Mouse (Mus musculus) left cerebral cortex, postnatal 25 days (tissue): ENCODE measurements at regions not wholly inside any gene's neighbourhood (a gene's known extent, or its start where the extent isn't known, plus 50 kb on each side); places are given as distances from the start of the nearest gene placed in this dataset.

Experiments
- DNase-seq, 2 experiments: peaks; one replicate each; pipeline ENCODE4 v3.0.0; 2022; ENCODE audit warnings: low spot score in 2 of 2, mixed read lengths in 1 of 2
- intact Hi-C: fragments of 180-260 bp; cut with DNase I; formaldehyde crosslinking; loops from one replicate; pipeline ENCODE4 v1.15.1; 2025

DNA sequence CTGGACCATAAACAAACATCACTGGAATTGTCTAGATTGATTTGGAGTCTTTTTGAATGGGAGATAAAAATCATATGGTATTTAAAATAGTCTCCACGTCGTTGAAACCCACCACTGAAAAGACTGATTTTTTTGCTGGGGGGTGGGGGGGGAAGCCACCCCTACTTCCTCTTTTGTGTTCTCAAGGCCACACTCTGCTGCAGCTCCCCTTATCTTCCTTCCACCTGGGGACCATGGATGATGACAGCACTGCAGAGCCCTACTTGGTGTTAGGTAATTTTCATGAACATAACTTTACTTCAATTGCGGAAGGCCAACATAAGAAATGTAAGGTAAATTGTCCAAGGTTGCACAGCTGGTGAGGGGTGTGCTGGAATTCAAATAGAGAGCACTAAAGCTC, 232.4 kb upstream of the Vrk2 start:
- no peak for DNase-seq
- intact Hi-C loops, result no loop called here

DNA sequence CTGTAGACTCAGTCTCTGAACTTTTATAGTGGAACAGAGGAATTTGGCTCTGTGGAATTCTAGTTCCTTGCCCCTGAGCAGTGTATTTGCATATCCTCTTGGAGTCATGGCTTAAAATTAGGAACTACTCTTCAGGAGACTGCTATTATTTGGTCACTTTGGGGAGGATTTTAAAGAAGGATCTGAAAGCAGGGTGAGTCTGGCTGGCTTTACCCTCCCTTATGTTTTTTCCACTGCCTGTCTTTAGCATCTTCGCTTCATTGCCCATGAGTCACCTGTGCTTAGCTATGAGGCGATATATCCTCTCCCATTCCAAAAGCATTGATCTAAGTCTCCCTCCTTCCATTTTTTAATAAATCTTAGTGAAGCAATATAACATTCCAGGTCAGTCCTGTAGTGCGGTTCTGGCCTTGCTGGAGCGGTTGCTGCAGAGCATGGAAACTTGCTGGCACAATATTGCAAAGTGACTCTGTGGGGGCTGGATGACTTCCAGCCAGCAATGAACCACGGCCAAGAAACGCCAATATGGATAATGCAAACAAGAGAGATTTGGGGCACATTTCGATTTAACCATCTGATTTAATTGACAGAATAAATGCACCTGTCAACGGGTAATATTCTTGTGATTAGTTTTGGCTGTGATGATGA, 230.4 kb upstream of the Vrk2 start:
- intact Hi-C loops, result no loop called here
- DNase-seq, result no peak

DNA sequence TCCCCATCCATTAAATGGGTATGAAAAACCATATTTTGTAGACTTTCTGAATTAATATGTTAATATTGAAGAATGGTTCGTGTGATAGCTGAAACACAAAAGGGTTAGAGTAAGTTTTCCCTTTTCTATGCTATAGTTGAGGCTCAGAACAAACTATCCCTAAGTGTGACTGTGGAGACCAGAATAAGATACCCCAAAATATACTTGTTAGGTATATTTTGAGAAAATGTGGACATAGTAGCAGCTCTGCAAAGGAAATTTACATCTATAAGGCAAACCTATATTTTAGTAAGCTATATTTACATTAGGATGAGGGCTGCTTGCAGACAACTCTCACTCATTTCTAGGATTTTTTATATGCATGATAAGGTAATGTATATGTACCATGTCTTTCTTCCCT, 227.3 kb upstream of the Vrk2 start:
- intact Hi-C loops, result no loop called here

DNA sequence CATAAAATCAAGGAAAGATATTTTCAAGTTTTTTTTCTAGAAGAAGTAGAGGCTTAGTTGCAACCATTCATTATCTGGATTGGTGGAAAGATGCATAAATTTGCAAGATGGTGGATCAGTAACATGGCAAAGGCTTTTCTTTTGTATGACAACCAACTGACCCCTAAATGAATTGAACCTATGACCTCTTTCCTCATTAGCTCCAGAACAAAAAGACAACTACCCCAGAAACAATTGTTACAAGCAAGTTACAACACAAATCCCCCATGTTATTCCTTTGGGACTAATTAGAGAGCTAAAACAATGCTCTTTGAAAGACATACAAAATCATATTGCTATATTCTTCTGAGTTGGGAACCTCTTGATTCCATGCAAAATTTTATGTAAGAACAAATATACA, 223.5 kb upstream of the Vrk2 start:
- intact Hi-C loops, result no loop called here
- DNase-seq, result no peak

More for the DNA sequence above, 227.3 kb upstream of the Vrk2 start:
- no peak for DNase-seq

DNA sequence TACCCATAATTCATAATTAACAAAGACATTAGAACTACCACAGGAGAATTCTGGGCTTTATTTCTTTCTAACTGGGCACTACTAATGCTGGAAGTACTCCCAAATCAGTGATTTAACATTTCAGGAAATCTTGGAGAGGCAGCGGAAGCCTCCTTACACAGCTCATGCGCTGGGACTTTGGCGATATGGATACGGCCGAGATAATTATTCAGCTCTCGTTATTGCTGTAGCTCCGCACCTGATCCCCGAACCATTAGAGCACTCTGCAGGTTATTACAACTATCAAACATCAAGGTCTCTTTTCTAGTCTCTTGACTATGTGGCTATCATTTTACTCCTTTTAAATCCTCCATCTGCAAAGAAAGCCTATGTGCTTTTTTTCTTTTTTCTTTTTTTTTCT, 221.3 kb upstream of the Vrk2 start:
- DNase-seq, result no peak
- intact Hi-C loops, result no loop called here

DNA sequence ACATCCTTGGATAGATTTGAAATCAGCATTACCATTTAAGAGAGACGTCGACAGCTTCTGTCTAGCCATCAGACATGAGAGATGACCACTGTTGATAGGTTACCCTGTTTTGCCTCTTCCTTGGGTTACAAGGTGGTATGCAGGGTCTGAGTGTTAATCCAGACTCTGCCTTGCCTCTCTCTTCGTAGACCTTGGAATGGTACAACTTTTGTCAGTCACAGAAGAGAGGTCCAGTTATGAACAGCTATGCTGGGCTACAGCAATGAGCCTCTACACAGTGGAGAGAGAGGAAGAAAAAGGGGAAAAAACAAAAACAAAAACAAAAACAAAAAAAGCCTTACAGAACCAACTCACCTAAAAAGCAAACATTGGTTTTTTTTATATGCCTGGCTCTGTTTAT, 220.8 kb upstream of the Vrk2 start:
- intact Hi-C loops, result no loop called here

DNA sequence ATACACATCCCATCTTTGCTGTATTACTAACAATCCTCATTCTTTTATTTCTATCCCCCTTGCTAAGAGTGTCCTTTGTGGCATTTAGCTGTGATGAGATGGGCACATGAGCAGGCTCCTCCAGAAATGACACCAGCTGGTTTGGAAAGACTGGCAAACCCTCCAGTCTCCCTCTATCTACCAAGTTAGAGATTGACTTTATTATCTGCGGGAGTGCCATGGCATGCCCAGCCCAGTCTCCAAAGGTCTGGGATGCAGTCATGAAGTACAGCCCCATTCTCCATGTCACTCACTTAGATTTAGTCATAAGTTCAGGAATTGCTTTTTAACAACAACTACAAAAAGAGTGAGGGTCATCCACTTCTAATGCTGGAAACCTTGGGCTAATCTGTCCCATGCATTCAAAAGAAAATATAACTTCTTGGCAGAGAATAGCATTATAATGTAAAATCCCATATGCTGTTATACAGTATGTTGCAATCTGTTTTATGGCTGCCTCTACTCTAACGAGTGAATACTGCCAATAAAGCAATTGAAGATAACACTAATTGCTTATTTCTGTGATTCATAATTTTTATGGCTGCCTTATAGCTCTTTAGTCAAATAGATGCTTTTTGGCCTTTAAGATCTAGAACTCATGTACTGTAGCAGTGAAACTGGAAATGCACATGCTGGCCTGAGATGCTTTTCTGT, 208.6 kb upstream of the Vrk2 start:
- DNase-seq, result no peak
- intact Hi-C loops, result no loop called here

More for the DNA sequence above, 220.8 kb upstream of the Vrk2 start:
- no peak for DNase-seq

DNA sequence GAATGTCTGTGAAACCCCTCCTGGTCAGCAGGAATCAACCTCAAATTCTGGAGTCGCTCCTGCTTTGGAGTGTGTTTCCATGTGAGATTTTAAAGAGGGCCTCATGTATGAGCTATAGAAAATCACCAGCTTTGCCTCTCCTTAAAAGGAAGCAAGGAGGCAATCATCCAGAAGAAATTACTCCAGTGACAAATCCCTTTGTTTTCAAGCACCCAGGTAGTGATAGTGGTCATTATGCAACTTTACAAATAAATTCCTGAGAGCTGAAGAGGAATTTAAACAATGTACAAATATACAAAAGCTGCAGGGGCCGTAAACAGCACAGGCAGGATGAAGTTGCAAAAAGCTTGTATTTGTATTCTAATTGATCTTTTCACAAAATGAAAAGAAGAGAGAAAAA, 206.5 kb upstream of the Vrk2 start:
- DNase-seq, result no peak
- intact Hi-C loops, result no loop called here

DNA sequence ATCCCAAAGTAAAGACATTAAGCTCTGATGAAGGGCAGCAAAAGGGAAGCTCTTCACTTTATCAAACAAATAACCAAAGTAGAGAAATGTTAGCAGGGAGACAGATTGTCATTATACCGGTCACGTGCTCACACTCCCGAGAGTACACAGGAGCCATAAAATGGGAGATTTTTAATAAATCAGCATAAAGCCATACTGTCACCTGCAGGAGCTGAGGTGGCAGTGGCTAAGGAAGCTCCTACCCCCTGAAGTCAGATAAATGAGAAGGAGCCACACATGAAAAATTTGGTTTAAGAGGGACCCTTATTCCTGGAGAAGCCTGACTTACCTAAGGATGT, 200.8 kb upstream of the Vrk2 start:
- no peak for DNase-seq
- intact Hi-C loops, result no loop called here

DNA sequence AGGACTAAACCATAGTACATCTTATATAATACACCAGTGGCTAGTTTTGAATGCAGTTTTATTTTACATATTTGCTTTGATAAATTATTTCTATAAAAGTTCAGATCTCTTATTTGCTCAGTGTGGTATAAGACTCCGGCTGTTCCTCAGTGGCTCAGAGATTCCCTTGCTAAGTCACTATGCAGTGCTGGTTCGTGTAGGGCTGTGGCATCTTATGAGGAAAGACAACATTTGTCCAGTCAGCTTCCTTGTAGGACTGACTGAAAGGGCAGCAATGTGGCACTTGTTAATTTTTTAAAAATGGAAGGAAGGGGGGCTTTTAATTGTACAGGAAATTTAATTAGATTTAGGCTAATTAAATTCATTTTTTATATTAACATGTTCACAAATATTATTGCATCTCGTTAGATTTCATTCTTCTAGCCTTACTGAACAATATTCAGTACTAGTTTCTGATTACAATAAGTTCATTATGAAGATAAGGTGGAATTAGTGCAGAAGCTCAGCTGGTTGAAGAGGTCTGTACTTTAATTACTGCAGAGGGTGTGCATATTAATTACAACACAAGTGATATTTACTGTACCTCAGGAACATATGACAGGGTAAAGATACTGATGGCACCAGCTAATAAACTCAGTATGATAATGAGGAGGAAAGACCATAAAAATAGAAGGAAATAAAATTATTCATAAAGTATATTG, 200.3 kb upstream of the Vrk2 start:
- DNase-seq, result no peak
- intact Hi-C loops, result no loop called here

DNA sequence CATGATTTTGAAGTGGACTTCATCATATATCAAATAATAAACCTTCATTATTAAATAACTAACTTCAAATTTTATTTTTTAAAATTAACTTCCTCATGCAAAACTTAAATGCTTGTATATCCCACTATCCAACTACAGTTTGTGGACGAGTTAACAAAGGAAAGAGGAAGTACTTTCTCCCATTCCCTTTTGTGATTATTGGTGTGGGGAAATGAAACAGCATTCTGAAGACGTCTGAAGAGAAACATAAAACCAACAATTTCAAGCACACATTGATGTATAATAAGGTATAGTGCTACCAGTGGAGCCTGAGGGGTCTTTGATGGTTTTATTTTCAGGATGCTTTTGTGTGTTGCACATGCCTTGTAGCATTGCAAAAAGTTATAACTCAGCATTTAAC, 195.5 kb upstream of the Vrk2 start:
- intact Hi-C loops, result loop anchor here (5.0 to 10.0 kb wide), 2 partner anchors 294 to 587 kb away; no protein-coding TSS in a partner anchor
- DNase-seq, result no peak

DNA sequence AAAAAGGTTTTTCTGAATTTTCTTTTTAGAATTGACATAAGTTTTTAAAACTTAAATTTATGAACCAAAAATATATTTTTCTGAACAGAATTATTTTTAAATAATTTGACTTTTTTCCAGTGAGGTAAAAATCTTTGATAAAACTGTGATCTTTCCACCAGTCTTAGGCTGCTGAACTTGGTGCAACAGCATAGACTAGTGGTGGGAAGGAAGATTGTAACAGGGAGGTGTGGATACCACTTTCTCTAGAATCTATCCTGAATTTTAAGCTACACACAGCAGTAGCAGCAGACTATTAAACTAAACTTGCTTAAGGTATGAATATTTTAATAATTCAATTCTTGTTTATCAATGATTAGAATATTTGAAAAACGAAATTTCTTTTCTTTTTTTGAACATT, 191.4 kb upstream of the Vrk2 start:
- DNase-seq, result peak in 1 of 2 experiments; percentile 61
- intact Hi-C loops, result loop anchor here (5.0 to 10.0 kb wide), 2 partner anchors 290 to 583 kb away; no protein-coding TSS in a partner anchor

DNA sequence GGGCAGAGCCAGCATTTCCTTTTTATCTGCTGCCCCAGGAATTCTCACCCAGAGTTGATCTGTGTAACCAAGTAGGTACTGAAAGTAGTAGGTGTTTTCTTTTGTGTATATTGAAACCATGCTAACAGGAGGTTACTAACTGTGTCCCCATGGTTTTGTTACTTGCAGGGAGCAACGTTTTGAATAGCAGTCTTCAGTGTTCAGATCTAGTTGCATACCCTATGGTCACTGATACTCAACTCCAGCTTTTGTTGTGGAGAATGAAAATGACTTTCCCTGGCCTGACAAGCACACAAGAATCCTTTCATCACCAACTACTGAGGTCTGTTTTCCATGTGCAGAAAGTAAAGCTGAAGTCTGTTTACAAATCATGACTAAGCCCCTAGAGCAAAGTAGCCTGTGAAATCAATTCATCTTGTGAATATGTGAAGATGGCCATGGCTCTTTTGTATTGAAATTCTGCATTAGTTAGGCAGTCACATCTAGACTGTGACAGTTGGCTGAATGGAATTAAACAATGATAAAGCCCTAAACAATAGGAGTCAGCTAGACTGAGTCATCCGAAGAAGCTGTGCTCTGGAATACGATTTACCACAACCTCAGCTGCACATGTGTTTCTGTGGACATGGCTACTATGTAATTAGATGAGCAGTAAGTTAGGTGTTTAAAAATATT, 179.5 kb upstream of the Vrk2 start:
- no peak for DNase-seq

DNA sequence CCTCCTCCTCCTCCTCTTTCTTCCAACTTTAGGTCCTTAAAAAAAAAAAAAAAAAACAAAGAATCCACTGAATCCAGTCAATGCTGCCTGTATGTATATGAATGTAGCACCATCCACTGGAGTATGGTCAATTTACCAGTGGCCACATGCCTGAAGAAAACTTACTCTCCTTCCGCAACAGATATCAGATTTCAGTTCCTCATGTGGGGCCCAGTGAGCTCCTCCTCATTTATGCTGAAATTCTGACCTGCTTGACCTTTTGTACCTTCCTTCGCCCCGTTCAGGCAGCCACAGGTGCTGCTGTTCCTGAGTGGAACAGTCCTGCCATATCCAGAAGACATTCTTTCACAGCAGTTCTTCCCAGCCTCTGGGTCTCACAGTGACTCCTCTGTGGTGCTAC, 161.8 kb upstream of the Vrk2 start:
- intact Hi-C loops, result no loop called here
- DNase-seq, result no peak

More for the DNA sequence above, 179.5 kb upstream of the Vrk2 start:
- intact Hi-C loops, result no loop called here

DNA sequence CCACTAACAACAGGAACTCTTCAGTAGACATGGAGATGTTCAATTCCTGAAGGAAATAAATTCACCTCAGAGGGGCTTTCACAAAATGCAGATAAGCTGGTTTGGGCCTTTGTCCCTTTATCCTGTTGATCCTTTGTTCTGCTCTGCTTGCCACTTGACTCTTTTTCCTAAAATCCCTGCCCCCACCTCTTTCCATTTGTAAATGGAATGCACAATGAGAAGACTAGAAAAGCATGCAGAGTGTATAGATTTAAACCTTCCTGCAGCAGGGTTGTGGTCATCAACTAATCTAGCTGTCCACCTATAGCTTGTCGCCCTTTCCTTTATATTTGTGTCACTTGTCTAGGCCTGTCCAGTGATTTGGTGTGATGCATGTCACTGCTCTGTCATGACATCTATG, 159.8 kb upstream of the Vrk2 start:
- DNase-seq, result no peak
- intact Hi-C loops, result no loop called here

DNA sequence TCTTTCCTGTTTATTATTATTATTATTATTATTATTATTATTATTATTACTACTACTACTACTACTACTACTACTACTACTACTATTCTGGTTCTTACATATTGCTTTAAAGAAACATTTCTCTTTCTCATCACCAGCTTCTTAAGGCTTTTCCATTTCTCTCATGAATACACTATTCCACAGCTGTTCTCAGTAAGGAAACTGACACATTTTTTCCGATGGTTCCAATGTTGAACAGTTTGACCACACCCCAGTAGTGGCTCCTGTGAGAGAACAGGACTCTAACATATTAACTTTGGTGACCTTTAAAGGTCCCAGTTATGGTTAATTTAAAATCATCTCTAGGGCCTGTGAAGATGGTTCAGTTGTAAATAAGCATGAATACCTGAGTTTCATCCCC, 148.4 kb upstream of the Vrk2 start:
- intact Hi-C loops, result no loop called here

DNA sequence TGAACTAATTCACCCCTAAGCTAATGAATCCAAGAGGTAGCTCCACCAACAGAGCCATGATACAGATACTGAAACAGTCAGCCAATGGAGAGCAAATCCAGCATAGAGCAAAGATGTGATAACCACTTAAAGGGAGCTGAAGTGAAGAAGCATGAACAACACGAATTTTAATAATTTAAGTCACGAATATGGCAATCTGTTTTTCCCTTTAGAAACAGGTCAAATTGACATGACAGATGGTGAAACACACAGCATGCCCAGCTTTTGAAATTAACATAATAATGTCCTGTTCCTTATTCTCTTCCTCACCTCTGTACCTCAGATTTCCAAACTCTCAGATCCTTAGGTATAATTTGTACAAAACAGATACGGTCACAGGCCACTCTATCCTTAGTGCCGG, 145.9 kb upstream of the Vrk2 start:
- no peak for DNase-seq
- intact Hi-C loops, result no loop called here

More for the DNA sequence above, 148.4 kb upstream of the Vrk2 start:
- DNase-seq, result no peak

DNA sequence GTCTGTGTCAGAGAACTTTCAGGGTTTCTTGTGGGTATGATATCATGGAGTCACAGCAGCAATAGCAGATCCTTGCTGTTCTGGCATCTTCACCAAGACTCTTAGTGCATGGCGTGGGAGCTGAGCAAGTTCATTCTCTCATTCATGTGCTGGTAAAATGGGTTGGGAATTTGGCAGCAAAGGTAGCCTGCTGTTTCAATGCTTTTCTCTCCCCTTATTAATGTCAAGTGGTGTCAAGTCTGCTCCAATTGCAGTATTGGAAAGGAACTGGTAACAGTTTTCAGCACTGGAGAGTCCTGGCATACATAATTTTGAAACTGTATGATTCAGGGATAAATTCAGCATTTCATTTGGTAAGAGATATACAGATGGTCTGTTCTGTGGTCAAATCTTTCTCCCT, 133.2 kb upstream of the Vrk2 start:
- peak in 1 of 2 experiments; percentile 4 for DNase-seq
- intact Hi-C loops, result no loop called here

DNA sequence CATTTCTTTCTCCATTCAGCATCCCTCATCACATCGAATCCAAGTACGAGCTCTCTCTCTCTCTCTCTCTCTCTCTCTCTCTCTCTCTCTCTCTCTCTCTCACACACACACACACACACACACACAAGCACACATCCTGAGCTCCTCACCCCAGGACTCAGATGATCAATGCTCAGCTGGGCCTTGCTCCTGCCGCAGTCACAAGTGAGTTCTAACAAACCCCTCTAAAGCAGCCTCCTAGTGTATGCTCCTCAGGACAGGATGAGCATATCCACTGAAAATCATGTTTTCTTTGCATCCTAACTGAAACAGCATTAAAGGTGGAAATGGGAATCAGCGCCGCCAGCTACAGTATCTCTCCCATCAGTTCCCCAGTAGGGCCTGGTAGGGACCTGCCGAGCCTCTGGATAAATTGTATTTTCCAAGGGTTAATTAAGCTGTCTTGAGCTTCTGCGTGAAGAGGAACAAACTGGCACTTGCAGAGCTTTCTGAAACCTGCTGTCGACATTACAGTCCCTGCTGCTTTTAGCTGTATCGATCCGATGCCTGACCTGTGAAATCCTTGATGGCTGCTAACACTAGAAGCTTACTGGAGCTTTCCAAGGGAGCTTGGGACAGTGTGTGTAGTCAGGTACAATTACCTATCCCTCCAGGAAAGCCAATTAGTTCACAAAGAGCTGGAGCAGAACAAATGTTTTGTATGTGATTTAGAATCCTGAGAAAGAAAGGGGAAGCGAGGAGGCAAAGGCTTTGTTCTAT, 131.3 kb upstream of the Vrk2 start:
- intact Hi-C loops, result no loop called here

DNA sequence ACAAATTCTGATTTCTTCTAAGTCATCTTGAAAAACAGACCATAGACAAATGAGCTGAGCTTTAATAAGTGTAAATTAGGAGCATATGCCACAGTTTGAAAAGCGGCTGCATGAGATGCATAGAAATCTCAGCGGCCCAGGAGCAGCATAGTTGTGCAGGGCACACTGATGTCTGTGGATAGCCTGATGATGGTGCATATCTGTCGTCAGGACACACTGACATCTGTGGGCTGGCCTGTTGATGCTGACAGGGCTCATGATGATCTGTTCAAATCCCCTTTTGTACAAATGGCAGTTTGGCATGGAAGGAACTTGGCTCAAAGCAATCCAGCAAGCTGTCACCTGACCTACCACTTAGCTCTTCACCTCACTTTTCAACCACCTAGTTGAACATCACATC, 128.5 kb upstream of the Vrk2 start:
- DNase-seq, result peak in 1 of 2 experiments; percentile 6
- intact Hi-C loops, result no loop called here

More for the DNA sequence above, 131.3 kb upstream of the Vrk2 start:
- DNase-seq, result no peak
